Mouse (Mus musculus): ENCODE data around the gene Gm10135. TPM values are rescaled to one million over a fixed set of nuclear protein-coding genes. Genes with fewer than 3 reads are reported as not detected.
A peak's percentile ranks its signal among the peaks of the same experiment; 100 is the strongest.
"Not testable (repeated sequence)": the region's sequence is repeated elsewhere in the genome, so short reads cannot be mapped to it uniquely, and the experiment has no call there.

Gene Gm10135
- not detected for total RNA-seq (2022)

DNA sequence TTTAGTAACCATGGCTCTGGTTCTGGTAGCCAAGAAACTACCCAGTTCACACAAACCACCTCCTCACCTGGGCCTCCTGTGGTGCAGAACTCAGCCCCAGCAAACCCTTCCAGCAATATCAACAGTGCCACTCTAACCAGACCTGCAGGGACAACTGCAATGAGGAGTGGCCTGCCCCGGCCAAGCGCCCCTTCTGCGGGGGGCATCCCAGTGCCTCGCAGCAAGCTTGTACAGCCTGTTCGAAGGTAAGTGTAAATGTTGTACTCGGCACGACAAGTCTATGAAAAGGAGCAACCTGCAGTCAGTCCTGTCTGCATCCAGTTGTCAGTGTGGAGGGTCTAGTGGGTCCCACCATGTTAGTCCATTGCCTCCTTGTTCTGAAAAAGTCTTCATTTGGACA is at the start of gene Gm10135:
Gene Gm10135 (minus strand): TSS at position 101 of the 400 bp plus-strand sequence.
- no peak for DNase-seq (ENCODE audit: low spot score)

DNA sequence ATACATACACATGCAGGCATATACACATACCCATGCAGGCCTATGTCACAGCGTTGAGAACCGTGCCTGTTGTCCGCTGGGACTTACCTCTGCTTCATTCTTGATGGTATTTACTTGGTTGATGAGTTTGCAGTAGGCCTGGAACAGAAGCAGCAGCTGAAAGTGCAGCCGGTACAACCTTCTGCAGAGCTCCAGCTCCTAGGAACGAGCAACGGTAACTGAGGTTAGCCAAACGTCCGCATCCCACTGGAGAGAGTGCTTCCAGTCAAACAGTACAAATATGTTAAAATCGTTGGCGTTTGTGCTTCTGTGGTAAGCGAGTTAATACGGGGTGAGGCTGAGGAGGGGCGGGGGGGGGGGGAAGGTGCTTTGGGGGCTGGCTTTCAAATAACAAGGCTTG is 49.3 kb upstream of the Gm10135 start:
- DNase-seq (ENCODE audit: low spot score): no peak

DNA sequence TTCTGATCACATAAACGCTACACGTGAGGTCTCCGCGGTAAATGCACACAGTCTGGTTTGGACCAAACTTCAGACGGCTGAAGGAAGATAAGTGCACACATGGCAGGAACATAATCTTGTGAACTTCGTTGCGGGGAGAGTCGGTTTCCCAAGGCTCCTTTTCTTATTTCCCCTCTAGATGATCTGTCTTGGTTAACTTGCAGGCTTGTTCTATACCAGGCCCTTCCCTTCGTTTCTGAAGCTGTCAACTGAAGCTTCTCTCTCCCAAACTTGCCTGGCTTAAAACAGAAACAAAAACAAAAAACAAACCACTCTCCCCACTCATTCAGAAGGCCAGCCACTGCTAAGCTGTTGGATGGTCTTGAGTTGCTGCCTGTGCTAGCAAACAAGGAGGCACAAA is 40.2 kb upstream of the Gm10135 start:
- no peak for DNase-seq (ENCODE audit: low spot score)

DNA sequence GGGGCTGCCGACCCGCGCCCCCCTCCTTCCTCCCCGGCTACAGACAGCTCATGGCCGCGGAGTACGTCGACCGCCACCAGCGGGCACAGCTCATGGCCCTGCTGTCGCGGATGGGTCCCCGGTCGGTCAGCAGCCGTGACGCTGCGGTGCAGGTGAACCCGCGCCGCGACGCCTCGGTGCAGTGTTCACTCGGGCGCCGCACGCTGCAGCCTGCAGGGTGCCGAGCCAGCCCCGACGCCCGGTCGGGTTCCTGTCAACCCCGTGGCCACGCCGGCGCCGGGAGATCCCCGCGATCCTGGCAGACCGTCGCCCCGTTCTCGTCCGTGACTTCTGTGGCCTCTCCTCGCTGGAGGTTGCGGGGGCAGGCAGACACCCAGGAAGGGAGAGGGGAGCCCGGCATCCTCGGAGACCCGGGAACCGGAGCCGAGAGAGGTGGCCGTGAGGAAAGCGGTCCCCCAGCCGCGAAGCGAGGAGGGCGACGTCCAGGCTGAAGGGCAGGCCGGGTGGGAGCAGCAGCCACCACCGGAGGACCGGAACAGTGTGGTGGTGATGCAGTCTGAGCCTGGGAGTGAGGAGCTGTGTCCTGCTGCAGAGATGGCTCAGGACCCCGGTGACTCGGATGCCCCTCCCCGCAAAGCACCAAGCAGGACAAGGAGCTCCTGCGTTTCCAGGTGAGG is 39.2 kb upstream of the Gm10135 start:
- not testable (repeated sequence) for DNase-seq (ENCODE audit: low spot score)

DNA sequence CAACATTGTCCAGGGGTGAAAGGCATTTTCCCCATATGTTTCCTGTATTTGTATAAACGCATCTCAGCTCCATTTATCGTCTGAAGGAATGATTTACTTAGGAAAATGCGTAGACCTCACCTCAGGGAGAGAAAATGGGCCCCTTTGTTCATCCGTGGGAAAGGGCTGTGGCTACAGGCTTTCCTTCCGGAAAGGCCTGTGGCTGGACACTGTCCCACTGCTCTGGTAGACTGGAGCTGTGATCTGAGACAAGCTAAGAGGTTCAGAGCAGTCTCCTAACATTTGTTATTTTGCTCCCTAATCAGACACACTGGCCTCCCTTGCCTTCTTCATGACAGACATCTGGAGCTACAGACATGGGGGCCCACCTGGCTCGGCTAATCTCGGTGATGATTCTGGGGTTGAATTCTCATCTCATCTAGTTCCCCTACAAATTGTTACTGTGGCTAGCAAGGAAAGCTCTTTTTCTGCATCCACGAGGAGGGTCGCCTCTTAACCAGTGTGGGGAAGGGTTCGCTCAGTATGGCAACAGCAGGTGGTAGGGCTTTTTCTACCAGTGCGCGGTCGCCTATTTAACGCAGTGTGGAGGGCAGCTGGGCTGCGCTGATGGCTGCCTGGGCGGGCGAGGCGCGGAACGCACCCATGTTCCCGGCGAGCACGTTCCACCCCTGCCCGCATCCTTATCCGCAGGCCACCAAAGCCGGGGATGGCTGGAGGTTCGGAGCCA is 38.5 kb upstream of the Gm10135 start:
- not testable (repeated sequence) for DNase-seq (ENCODE audit: low spot score)

DNA sequence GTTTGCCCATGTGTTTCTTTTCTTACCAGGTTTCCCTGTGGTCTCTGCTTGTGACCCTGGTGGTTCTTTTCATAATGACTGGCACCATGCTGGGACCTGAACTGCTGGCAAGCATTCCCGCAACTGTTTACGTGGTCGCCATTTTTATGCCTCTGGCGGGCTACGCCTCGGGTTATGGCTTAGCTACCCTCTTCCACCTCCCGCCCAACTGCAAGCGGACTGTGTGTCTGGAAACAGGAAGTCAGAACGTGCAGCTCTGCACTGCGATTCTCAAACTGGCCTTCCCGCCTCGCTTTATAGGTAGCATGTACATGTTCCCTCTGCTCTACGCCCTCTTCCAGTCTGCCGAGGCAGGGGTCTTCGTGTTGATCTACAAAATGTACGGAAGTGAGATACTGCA is 37.3 kb upstream of the Gm10135 start:
- DNase-seq (ENCODE audit: low spot score): not testable (repeated sequence)

DNA sequence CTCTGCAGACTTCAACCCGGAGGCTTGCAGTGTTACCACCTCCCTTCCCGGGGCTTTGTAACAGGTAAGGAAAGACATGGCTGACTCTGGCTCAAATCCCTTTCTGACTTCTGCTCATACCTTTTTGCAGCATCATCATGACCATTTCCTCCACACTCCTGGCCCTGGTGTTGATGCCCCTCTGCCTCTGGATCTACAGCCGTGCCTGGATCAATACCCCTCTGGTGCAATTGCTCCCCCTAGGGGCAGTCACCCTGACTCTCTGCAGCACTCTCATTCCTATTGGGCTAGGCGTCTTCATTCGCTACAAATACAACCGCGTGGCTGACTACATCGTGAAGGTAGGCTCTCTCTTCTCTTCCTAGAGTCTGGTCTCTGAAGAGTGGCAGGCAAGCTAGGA is 33.7 kb upstream of the Gm10135 start:
- DNase-seq (ENCODE audit: low spot score): not testable (repeated sequence)

DNA sequence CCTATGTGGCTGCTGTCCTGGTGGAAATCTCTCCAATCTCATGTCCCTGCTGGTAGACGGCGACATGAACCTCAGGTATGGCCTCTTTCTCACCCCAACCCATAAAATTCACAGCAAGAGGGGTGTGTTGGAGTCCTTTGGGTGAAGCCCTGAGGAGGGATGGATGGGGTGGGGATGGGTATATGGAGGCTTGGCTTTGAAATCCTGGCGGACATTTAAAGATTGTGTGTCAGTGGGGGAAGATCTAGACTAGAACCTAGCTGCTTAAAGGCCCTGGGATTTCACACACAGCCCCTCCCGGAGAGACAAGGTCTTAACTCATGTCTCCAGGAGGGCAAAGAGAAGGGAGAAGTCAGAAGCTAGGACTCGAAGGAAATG is 33.1 kb upstream of the Gm10135 start:
- DNase-seq (ENCODE audit: low spot score): no peak

DNA sequence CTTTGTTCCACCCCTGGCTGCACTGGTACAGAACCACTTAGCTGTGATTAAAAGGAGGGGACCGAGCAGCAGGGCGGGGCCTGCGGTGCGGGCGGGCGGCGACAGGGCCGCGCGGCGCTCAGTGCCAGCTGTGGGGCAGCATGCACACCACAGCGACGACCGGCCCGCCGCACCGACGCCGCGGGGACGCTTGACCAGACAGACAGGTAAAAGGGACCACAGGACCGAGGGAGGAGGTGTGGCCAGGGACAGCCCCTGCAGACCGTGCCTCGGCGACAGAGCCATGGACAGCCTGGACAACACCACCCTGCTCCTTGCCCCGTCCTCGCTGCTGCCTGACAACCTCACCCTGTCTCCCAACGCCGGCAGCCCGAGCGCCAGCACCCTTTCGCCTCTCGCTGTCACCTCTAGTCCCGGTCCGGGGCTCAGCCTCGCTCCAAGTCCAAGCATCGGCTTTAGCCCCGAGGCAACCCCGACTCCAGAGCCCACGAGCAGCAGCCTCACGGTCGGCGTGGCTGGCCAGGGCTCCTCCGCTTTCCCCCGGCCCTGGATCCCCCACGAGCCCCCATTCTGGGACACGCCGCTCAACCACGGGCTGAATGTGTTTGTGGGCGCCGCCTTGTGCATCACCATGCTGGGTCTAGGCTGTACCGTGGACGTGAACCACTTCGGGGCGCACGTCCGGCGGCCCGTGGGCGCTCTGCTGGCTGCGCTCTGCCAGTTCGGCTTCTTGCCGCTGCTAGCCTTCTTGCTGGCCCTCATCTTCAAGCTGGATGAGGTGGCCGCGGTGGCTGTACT is 32.5 kb upstream of the Gm10135 start, which contains the start of gene Slc10a4:
Gene Slc10a4 (plus strand): TSS at position 100 of the 798 bp plus-strand sequence.
- no peak for DNase-seq (ENCODE audit: low spot score)

DNA sequence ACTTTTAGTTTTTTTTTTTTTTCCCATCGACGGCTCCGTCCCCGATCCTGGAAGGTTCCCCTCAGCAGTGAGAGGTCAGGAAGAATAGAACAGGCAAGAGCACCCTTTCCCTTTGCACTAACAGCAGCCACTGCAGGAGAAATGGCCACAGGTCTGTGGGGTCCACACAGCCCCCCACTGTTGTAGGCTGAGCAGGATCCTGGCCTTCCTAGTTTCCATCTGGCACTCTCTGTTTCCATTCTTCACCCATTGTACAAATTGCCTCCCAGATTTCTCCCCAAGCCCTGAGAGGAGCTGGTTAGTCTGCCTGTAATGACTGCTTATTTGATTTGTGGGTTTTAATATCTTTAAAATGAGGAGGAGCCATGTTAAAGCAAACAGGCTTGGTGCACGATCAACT is 29.5 kb upstream of the Gm10135 start:
- DNase-seq (ENCODE audit: low spot score): no peak

DNA sequence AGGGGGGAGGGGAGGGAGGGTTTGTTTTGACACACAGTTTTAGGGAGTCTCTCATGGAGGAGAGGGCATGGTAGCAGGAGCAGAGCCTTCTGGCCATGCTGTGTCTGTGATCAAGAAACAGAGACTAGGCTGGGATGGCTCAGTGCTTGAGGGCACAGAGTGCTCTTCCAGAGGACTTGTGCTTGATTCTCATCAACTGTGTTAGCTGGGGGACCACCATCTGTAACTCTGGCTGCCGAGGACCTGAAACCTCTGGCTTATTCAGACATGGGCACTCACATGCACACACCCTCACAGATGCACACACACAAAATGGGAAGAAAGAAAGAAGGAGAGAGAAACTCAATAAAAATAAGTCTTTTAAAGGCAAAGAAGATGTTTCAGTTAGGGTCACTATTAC is 24.0 kb upstream of the Gm10135 start:
- DNase-seq (ENCODE audit: low spot score): not testable (repeated sequence)

DNA sequence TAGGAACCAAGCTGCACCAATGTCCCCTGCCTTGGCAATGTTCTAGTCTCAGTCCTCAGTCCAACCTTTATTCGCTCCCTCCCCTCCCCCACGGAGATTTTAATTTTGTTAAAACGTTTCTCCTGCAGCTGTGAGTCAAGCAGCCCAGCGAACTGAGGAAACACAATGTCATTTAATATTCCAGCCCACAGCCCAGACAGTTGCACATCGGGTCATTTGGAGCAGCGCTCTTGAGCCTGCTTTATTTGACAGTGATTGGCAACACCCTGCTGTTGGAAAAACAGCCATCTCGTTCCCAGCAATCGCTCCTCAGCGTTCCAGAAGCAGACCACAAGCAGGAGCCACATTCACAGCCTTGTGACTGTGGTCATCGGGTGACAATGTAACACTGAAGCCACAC is 20.9 kb upstream of the Gm10135 start:
- no peak for DNase-seq (ENCODE audit: low spot score)

DNA sequence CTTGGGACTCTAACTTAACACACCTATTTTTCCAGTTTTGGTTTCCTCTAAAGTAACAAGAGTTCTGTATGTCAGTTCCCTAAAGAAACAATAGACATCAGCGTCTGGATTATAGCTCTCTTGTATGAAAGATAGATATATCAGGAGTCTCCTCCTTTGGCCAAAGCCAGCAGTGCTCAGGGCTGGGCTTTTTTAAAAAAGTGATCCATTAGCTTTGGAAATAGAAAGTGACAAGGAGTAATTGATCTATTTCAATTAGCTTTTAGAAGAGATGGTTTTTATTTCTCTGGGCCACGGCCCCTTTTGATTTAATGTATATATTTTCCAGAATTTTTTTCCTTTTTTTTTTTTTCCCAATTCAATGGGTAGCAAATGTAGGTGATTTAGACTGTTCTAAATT is 20.4 kb upstream of the Gm10135 start:
- DNase-seq (ENCODE audit: low spot score): no peak

DNA sequence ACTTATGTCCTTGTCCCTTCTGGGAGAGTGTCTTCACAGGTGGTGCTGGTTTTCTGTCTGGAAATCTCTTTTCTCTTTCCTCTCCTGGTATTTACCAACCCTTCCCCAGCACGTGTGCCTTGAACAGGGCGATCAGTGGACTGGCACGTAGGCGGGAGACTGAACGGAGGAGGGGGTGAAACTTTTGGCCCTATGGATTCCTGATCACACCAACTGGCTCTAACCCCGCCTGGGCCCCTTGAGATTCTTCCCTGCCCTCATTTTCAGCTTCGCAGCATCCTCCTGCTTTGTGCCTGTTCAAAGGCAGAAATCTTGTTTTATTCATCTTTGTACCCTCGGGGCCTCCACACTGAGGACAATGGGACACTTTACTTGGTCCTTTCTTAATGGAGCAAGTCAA is 19.9 kb upstream of the Gm10135 start:
- DNase-seq (ENCODE audit: low spot score): no peak

DNA sequence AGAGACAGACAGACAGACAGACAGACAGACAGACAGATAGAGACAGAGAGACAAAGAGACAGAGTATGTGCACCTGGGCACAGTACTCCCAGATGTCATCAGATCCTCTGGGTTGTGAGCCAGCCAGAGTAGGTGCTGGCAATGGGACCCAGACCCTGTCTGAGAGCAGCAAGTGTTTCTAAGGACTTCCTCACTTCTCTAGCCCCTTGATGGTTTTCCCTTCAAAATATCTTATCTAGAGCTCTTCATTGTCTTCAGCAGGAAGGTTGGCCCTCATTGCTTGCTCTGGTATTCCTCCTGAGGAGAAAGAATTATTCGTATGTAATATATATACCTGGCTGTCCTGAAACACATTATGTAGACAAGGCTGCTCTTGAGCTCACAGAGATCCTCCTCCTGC is 18.0 kb upstream of the Gm10135 start:
- no peak for DNase-seq (ENCODE audit: low spot score)

DNA sequence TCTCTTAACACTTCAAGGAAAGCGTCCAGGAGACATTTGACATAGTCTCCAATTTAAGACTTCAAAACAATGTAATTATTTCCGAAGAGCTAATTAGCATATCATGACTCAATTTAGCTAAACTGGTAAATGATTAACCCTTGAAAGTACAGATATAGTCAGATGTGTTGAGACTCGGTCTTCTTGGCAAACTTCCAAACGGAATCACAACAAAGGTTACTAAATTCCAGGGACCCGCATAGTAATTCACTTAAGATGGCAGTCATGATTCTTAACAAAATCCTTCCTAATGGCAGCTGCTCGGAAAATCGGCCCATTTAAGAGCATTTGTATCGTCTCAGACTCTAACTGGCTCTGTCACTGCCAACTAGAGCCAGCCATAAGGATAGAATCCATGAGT is 15.3 kb upstream of the Gm10135 start:
- DNase-seq (ENCODE audit: low spot score): no peak

DNA sequence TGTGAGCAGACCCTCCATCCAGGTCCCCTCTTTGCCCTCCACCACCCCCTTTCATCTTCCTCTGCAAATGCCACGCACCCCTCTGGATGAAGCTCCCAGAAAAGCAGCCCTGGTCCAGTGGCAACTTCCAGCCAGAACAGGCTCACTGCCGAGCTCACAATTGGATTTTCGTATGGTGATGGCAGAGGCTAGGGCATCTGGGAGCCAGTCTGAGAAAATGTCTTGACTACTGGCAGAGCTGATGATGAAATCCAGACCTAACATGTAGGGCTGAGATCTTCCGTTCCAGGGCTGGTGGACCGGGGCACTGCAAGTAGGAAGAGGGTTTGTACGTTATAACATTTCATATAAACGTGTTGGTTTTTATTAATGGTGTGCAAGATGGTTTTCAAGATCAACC is 13.3 kb upstream of the Gm10135 start:
- no peak for DNase-seq (ENCODE audit: low spot score)

DNA sequence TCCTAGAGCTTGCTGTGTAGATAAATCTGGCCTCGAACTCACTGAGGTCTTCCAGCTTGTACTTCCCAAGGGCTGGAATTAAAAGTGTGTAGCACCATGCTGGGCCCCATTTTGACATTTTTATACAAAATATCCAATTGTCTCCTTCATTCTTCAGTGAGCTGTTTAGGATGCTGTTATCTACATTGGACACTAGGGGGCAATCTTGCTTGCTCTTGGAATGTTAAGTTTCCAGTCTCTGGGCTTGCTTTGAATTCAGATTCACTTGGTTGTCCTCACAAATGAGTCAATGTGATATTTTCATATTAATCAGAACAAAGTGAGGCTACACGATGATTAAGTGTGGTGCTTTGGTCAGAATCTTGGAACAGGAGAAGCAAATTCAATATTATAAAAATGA is 9.6 kb upstream of the Gm10135 start:
- DNase-seq (ENCODE audit: low spot score): peak; percentile 44

DNA sequence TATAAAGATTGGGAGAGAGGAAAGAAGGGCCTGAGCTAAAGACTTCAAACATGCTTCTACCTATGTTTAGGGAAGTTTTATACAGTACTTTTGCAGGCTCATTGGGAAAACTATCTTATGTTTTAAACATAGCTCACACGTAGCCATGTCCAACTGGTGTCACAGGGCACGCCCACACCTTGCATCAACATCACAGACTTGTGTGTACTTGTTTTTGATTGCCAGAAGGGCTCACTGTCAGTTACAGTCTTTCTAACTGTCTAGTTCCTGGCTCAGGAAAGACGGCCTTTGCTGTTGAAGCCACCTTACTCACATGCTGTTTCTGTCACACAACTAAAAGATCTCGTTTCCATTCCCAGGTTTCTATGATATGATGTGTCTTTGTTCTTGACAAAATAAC is 2.0 kb upstream of the Gm10135 start:
- no peak for DNase-seq (ENCODE audit: low spot score)

DNA sequence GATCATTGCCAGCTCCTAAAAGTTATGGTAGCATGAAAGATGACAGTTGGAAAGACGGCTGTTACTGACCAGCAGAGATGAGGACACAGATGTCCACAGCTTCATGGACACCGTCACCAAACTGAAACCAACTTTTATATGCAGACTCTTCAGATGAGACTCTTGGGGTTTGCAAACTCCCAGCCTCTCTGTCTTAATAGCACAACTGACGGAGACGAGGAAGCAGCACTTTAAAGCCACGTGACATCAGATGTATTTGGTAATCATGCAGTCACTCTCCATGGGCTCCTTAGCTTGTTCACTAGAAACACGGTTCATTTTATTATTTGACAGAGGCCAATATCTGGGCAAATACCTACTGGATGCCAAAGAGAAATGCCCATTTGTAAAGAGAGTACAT is 1.5 kb upstream of the Gm10135 start:
- no peak for DNase-seq (ENCODE audit: low spot score)

DNA sequence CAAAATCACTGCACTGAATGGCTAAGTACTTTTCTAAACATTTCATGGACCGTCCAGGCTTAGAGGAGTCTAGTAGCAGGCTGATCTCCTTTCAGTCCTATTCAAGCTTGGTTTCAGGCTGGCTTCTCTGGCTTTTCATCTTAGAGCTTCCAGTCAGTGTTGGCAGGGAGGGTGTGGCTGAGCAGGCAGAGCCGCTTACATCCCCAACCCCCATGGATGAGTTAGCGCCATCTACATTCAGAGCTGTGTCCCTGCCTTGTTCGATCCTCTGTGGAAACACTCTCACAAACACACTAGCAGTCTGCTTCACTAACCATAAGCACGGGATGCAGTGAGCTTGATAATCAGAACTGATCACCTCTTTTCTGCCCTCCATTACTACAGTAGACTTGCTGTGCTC is 1.6 kb downstream of the Gm10135 start:
- DNase-seq (ENCODE audit: low spot score): no peak

DNA sequence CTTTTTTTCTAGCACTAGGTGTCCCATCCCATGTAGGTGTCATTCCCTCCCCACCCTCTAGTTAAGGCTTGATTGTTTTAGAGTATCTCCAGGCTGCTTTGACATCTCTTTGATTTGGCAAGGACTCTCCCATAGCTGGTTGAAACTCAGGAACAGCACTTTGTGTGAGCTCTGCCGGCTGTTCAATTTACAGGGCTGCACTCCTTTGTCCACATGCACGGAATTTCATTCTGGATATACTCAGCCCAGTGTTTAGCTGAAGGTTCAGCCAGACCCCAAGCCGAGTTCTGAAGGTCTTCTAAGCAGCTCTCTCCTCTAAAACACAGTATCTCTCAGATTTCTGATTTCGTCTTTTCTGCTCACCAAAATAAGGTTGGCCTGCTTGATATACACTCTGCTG is 2.1 kb downstream of the Gm10135 start:
- no peak for DNase-seq (ENCODE audit: low spot score)

DNA sequence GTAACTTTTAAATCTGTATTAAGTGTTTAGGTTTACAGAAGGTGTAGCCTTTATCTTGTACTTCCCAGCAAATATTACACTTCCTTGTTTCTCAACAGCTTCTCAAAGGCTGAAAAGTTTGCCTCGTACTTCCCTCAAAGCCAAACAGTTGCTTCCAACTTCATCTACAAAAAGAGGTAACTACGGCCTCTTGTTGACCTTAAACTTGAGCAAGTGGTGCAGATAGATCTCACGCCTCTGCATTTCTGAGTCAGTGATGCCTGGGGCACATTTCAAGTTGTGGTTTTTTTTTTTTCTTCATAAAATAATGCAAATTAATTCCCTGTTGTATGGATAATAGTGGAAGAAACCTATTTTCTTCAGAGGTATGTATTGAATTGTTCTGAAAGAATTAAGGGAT is 8.8 kb downstream of the Gm10135 start:
- no peak for DNase-seq (ENCODE audit: low spot score)
